Mouse (Mus musculus): ENCODE results near the gene Fam208b. TPM values are rescaled to one million over a fixed set of nuclear protein-coding genes. Genes with fewer than 3 reads are reported as not detected.
"Not testable (repeated sequence)": the region's sequence is repeated elsewhere in the genome, so short reads cannot be mapped to it uniquely, and the experiment has no call there.

The Fam208b gene
- total RNA-seq, 2 experiments from 2014 or later = 26.1 to 27.9 TPM

DNA sequence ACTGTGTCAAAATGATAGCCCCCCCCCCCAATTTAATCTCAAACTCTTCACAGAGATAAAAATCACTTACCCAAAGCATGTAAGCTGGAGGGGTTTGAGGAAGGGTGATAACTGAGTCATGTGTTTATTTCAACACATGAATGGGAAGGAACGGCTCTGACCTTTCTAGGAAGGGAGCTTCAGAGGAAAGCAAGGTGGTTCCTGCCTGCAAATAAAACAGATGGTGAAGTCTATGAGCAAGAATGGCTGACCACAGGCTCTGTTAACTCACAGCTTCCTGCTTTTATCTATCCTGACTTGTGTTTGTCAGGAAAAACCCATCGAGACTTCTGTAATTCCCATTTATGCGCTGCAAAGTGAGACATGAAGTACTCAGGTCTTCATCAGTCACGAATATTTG lies 91.6 kb downstream of the Fam208b start:
- not testable (repeated sequence) for DNase-seq (ENCODE audit: low spot score in 2 of 2)

Other genes with a start within 250 kb of the Fam208b start
- gene Gdi2, start 73.0 kb downstream of the Fam208b start, total RNA-seq (2021) = 100 to 1,000 TPM; 338 to 356 TPM
- gene Asb13, start 22.9 kb upstream of the Fam208b start, total RNA-seq (2021) = 10 to 100 TPM; 24.3 to 27.1 TPM
- gene Calml3, start 193.2 kb upstream of the Fam208b start, total RNA-seq (2021) = not detected
- gene Calm4, start 226.6 kb upstream of the Fam208b start, total RNA-seq (2021) = not detected
- not detected for gene Calm5, start 243.1 kb upstream of the Fam208b start, total RNA-seq (2021)

Data from layer of hippocampus, postnatal 10 days (tissue).